Mouse (Mus musculus): ENCODE data around the gene Kcnk18.

DNA sequence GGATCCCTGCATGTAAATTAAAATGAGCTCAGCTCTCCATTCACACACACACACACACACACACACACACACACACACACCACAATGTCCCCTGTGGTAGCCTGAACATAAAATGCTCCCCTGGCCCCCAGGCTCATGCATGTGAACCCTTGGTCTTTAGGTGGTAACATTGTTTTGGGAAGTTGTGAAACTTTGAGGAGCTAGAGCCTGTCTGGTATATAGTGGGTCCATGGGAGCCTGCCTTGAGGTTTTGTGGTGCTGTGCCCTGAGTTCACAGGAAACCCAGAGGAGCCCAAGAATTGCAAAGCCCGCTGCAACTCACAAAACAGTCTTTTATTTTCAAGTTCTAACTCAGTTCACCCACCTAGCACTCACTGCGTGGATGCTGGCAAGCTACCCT lies 33.6 kb downstream of the Kcnk18 start:
- TF ChIP-seq CTCF (IDR thresholded peaks at IDR 0.05; ENCODE audit: low read depth, low read length) = no peak
- no peak for TF ChIP-seq GATA1 (IDR thresholded peaks at IDR 0.05; ENCODE audit: borderline replicate concordance, low read length)
- TF ChIP-seq TAL1 (conservative IDR thresholded peaks at IDR 0.05; ENCODE audit: low read depth, low read length) = no peak
- no peak for TF ChIP-seq POLR2AphosphoS5 (IDR thresholded peaks at IDR 0.05; ENCODE audit: insufficient replicate concordance, low read depth, low read length)
- no peak for TF ChIP-seq GATA2 (IDR thresholded peaks at IDR 0.05; ENCODE audit: borderline replicate concordance, low read depth, low read length)
